In the genomic region with DNA sequence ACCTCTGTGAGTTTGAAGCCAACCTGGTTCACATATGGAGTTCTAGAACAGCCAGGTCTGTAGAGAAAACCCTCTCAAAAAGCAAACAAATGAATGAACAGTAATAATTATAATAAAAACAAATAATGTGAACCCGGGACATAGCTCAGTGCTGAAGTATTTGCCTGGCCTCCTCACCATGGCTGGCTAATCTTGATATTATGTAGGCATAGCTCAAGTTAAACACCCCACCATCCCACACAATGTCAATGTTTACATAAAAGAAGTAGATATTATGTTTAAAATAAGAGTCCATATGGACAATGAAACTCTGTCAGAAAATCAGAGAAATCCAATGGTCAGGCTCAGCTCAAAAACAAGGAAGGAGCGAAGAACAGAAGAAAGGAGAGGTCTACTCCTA, we compare ENCODE assay signal across 25 mouse cellular contexts.
"Had no signal": no experiment of that assay in that cellular context is flagged by ENCODE, and none has a peak within 500 bp of the region (broad histone marks: within the 10 kb centered on the region; RNA-seq: fewer than 3 reads in every experiment).

No protein-coding gene starts in this region.

- H3K9me3 ChIP-seq: heart, embryonic 13.5 days; heart, embryonic 15.5 days; hindbrain, embryonic 10.5 days; hindbrain, embryonic 12.5 days; intestine, embryonic 15.5 days; limb, embryonic 13.5 days; limb, embryonic 15.5 days had no signal

- H3K4me3 ChIP-seq: gastrocnemius, adult 2 months; heart, adult 2 months; heart, embryonic 13.5 days; heart, embryonic 15.5 days; hindbrain, embryonic 10.5 days; hindbrain, embryonic 12.5 days; intestine, embryonic 15.5 days; layer of hippocampus, adult 2 months; left cerebral cortex, adult 2 months; limb, embryonic 13.5 days; limb, embryonic 15.5 days had no signal

- DNase-seq: gastrocnemius, adult 2 months; gastrocnemius, postnatal 10 days; gastrocnemius, postnatal 25 days; heart, adult 2 months; heart, postnatal 14 days; heart, postnatal 36 days; kidney, adult 18-20 months; kidney, adult 8-10 months; kidney, postnatal 10 days; kidney, postnatal 25 days; kidney, postnatal 4 days; left cerebral cortex, postnatal 4 days had no signal

- H3K4me1 ChIP-seq: heart, embryonic 13.5 days; heart, embryonic 15.5 days; limb, embryonic 15.5 days had no signal

- H3K27ac ChIP-seq: gastrocnemius, adult 2 months; heart, adult 2 months; heart, embryonic 13.5 days; heart, embryonic 15.5 days; hindbrain, embryonic 10.5 days; intestine, embryonic 15.5 days; layer of hippocampus, adult 2 months; left cerebral cortex, adult 2 months; limb, embryonic 13.5 days; limb, embryonic 15.5 days had no signal

- H3K36me3 ChIP-seq: heart, embryonic 13.5 days; heart, embryonic 15.5 days; hindbrain, embryonic 10.5 days; hindbrain, embryonic 12.5 days; intestine, embryonic 15.5 days; limb, embryonic 13.5 days; limb, embryonic 15.5 days had no signal

- H3K9ac ChIP-seq: heart, embryonic 13.5 days; heart, embryonic 15.5 days; hindbrain, embryonic 12.5 days; hindbrain, embryonic 14.5 days; intestine, embryonic 15.5 days; limb, embryonic 13.5 days; limb, embryonic 15.5 days had no signal

- H3K27me3 ChIP-seq: heart, embryonic 13.5 days; heart, embryonic 15.5 days; hindbrain, embryonic 12.5 days; intestine, embryonic 15.5 days; limb, embryonic 13.5 days; limb, embryonic 15.5 days had no signal

- H3K4me2 ChIP-seq: heart, embryonic 11.5 days; heart, embryonic 13.5 days; heart, embryonic 15.5 days; hindbrain, embryonic 12.5 days; hindbrain, embryonic 14.5 days; intestine, embryonic 15.5 days; limb, embryonic 13.5 days; limb, embryonic 15.5 days had no signal

- ATAC-seq: hindbrain, embryonic 16.5 days; intestine, embryonic 15.5 days; intestine, postnatal 0 days had no signal
